Mouse (Mus musculus) thymus, adult 18-20 months (tissue): Measurements from ENCODE around the gene Pex14.
A peak's percentile ranks its signal among the peaks of the same experiment; 100 is the strongest.
"Not testable (repeated sequence)": the region's sequence is repeated elsewhere in the genome, so short reads cannot be mapped to it uniquely, and the experiment has no call there.

Experiments used
- DNase-seq, 2 experiments: peaks; one replicate each; pipeline ENCODE4 v3.0.0; 2022; ENCODE audit warnings: mixed read lengths in 2 of 2

Gene Pex14

GRCm38 (mm10) chr4:149101456-149101855, 1.8 kb upstream of the Pex14 start:
- DNase-seq: no peak

- not testable (repeated sequence) for DNase-seq
Measured at GRCm38 (mm10) chr4:149100449-149100848, 773 bp upstream of the Pex14 start.

GRCm38 (mm10) chr4:149098571-149098970, 1.1 kb downstream of the Pex14 start:
- DNase-seq: no peak

- no peak for DNase-seq
Measured at GRCm38 (mm10) chr4:149097956-149098355, 1.7 kb downstream of the Pex14 start.

GRCm38 (mm10) chr4:149091364-149091763, 8.3 kb downstream of the Pex14 start:
- DNase-seq: no peak

GRCm38 (mm10) chr4:149085381-149085780, 14.3 kb downstream of the Pex14 start:
- DNase-seq: no peak

GRCm38 (mm10) chr4:149081528-149081927, 18.1 kb downstream of the Pex14 start:
- no peak for DNase-seq

GRCm38 (mm10) chr4:149080111-149080510, 19.6 kb downstream of the Pex14 start:
- no peak for DNase-seq

- no peak for DNase-seq
Measured at GRCm38 (mm10) chr4:149079629-149080028, 20.0 kb downstream of the Pex14 start.

- DNase-seq: no peak
Measured at GRCm38 (mm10) chr4:149078261-149078660, 21.4 kb downstream of the Pex14 start.

- DNase-seq: peak; percentile 40 to 49
Measured at GRCm38 (mm10) chr4:149075871-149076575, 23.7 kb downstream of the Pex14 start.

GRCm38 (mm10) chr4:149075073-149075472, 24.6 kb downstream of the Pex14 start:
- no peak for DNase-seq

GRCm38 (mm10) chr4:149066672-149067551, 32.8 kb downstream of the Pex14 start:
- DNase-seq: peak in 1 of 2 experiments; percentile 28

- no peak for DNase-seq
Measured at GRCm38 (mm10) chr4:149064061-149064854, 35.4 kb downstream of the Pex14 start.

GRCm38 (mm10) chr4:149062406-149063318, 37.0 kb downstream of the Pex14 start:
- DNase-seq: no peak

GRCm38 (mm10) chr4:149061432-149061718, 38.3 kb downstream of the Pex14 start:
- DNase-seq: no peak

- DNase-seq: no peak
Measured at GRCm38 (mm10) chr4:149060621-149061431, 38.9 kb downstream of the Pex14 start.

GRCm38 (mm10) chr4:149059713-149060112, 40.0 kb downstream of the Pex14 start:
- no peak for DNase-seq

GRCm38 (mm10) chr4:149058298-149058697, 41.4 kb downstream of the Pex14 start:
- DNase-seq: no peak

- DNase-seq: no peak
Measured at GRCm38 (mm10) chr4:149057470-149057869, 42.2 kb downstream of the Pex14 start.

- no peak for DNase-seq
Measured at GRCm38 (mm10) chr4:149056957-149057356, 42.7 kb downstream of the Pex14 start.
